Mouse (Mus musculus) bone marrow macrophage, adult 2 months (primary cell): ENCODE measurements around the gene Lmbrd2.

Experiments
- CTCF ChIP-seq: IDR thresholded peaks from 2 replicates; pipeline ENCODE4 v1.5.1; 2012; ENCODE audit warnings: low read depth, mild to moderate bottlenecking, low read length, moderate library complexity
- POLR2A ChIP-seq: IDR thresholded peaks from 2 replicates; pipeline ENCODE4 v1.6.1; 2012; ENCODE audit warnings: mild to moderate bottlenecking, low read depth, low read length, borderline replicate concordance

DNA sequence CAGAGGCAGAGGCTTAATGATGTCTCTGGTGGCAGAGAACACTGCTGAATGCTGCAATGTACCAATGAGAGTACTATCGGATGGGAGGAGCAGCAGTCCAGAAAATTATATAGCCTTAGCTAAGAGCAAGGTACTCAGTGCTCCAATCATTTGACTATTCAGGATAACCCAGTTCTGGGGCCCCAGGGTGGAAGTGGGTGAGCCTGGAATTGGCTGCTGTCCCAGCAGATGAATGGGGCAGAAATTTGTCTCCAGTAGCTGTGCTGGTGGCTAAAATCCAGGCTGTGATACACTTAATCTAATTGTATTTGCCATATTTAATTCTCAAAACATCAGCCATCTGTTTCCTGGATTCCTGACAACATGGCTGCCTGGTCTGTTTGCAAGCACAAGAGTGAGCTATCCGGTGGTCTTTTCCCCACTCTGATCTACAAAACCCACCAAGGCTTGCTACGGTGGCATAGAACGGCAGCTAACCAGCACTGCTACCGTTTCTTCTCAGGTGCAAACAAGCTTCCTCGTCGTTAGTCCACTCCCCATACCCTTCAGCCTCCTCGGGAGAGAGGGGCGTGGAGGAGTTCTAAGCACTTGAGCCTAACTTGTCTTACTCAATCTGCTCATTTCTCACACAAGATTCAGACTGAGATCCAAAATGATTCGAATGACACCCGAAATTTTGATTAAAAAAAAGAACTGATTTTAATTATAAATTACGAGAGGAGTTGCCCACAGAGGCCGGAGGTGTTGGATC lies 7.5 kb upstream of the Lmbrd2 start:
- TF ChIP-seq CTCF: no peak
- no peak for TF ChIP-seq POLR2A
